Mouse (Mus musculus) forebrain, embryonic 13.5 days (tissue): Measurements from ENCODE around the gene Cdhr1. TPM values are rescaled to one million over a fixed set of nuclear protein-coding genes. Genes with fewer than 3 reads are reported as not detected.

ENCODE experiments used
- ATAC-seq: fragments of 200-750 bp; cut with Nextera tagmentation; 2 replicates; pipeline ENCODE4 v1.8.0; 2017
- H3K27ac ChIP-seq: fragments of 300-500 bp; sonication (generic); 2 replicates; pipeline ENCODE4 v1.5.1; 2015; ENCODE audit warnings: inconsistent platforms, mild to moderate bottlenecking, moderate library complexity
- H3K27me3 ChIP-seq: fragments of 300-500 bp; sonication (generic); 2 replicates; pipeline ENCODE4 v1.6.1; 2015; ENCODE audit warnings: mild to moderate bottlenecking, inconsistent platforms
- H3K36me3 ChIP-seq: fragments of 300-500 bp; sonication (generic); 2 replicates; pipeline ENCODE4 v1.6.1; 2015; ENCODE audit warnings: mild to moderate bottlenecking, inconsistent platforms; ENCODE audit not compliant: poor library complexity, severe bottlenecking
- H3K4me1 ChIP-seq: fragments of 300-500 bp; sonication (generic); 2 replicates; pipeline ENCODE4 v1.6.1; 2015; ENCODE audit warnings: inconsistent platforms
- H3K4me2 ChIP-seq: fragments of 300-500 bp; sonication (generic); 2 replicates; pipeline ENCODE4 v1.6.1; 2015; ENCODE audit warnings: inconsistent platforms, mild to moderate bottlenecking, moderate library complexity
- H3K4me3 ChIP-seq: fragments of 300-500 bp; sonication (generic); 2 replicates; pipeline ENCODE4 v1.5.1; 2015; ENCODE audit warnings: mild to moderate bottlenecking, inconsistent platforms
- H3K9ac ChIP-seq: fragments of 300-500 bp; sonication (generic); 2 replicates; pipeline ENCODE4 v1.6.1; 2015; ENCODE audit warnings: mild to moderate bottlenecking, inconsistent platforms
- H3K9me3 ChIP-seq: fragments of 300-500 bp; sonication (generic); replicated peaks from 2 replicates; pipeline ENCODE4 v1.6.1; 2016; ENCODE audit warnings: inconsistent platforms
- WGBS: fragments of 180-500 bp; shearing (Covaris S2); methylation state at CpG from one replicate; pipeline ENCODE4 v1.1.7; 2015; 5-methylcytosine and 5-hydroxymethylcytosine counted together
- polyA plus RNA-seq: library from polyadenylated mRNA; unstranded; fragments of >200 nt; fragmentation: Nextera tagmentation; extraction: Ambion mirVana; gene quantifications from 2 replicates; pipeline ENCODE4 v1.2.1, GENCODE M21; 2015

Cdhr1 gene
- polyA plus RNA-seq, 1 experiment from 2014 or later: 0.37 TPM

DNA sequence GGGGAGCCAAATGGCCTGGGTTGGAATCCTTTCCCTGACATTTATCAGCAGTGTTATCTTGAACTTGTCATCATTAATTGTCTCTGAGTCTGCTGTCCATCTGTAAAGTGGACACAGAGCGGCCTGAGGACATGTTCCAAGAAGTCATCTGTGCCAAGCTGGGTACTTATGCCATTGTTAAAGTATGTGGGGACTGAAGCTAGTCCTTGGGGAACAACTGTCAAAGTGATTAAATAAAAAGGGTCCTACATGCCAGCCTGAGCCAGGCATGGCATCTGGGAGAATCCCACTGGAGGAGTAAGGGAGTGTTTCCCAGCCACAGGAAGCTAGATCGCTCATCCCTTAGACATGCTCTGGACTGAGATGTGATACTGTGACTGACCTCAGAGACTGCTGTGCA, 12.3 kb upstream of the Cdhr1 start:
- H3K36me3 ChIP-seq: no peaks in the 10 kb centered on the region
- no peak overlapping the region for H3K9ac ChIP-seq
- no peak for ATAC-seq
- H3K27me3 ChIP-seq: no peaks in the 10 kb centered on the region
- no peaks in the 10 kb centered on the region for H3K9me3 ChIP-seq
- H3K4me2 ChIP-seq: no peak overlapping the region
- H3K4me1 ChIP-seq: no peaks in the 10 kb centered on the region
- H3K4me3 ChIP-seq: no peak overlapping the region
- H3K27ac ChIP-seq: no peak overlapping the region
- WGBS: 79% methylated on average over 2 of the region's 2 CpGs

DNA sequence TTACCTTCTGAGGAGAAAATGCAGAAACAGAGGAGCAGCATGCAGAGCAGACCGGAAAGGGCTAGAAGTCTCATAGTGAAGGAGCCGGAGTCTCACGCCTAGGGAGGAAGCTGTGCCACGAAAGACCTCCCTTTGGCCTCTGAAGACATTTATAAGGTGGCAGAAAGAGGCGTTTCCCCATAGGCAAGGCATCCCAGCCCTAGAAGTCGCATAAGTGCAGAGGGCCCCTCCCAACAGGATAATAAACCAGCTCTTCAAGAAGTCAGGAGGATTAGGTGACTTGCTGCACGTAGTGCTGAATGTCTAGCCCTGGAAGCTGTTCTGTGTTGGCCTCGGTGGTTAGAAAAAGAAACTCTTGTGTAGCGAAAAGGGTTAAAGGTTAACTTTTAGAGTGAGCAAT, 11.8 kb upstream of the Cdhr1 start:
- no peaks in the 10 kb centered on the region for H3K9me3 ChIP-seq
- no peaks in the 10 kb centered on the region for H3K36me3 ChIP-seq
- H3K27me3 ChIP-seq: no peaks in the 10 kb centered on the region
- ATAC-seq: no peak
- H3K9ac ChIP-seq: no peak overlapping the region
- no peak overlapping the region for H3K4me3 ChIP-seq
- no peak overlapping the region for H3K4me2 ChIP-seq
- H3K4me1 ChIP-seq: no peaks in the 10 kb centered on the region
- WGBS: 81% methylated on average over 9 of the region's 9 CpGs
- no peak overlapping the region for H3K27ac ChIP-seq

DNA sequence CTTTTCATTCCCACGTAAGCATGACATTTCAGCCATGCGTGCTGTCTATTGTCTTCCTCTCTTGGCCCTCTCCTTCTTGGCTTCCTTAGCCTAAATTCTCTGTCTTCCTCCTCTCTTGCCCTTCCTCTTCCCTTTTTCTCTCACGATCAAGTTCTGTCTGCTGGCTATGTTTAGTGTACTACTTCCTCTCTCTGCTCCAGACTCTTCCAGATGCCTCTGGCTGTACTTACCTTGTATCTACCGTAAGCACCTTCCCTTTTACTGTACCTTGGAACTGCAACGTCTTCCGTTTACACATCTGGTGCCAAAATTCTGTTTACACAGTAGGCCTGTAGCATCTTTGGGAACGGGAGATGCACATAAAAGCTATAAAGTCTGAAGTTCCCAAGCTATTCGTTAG, 11.3 kb upstream of the Cdhr1 start:
- H3K36me3 ChIP-seq: no peaks in the 10 kb centered on the region
- 88% methylated on average over 8 of the region's 8 CpGs for WGBS

DNA sequence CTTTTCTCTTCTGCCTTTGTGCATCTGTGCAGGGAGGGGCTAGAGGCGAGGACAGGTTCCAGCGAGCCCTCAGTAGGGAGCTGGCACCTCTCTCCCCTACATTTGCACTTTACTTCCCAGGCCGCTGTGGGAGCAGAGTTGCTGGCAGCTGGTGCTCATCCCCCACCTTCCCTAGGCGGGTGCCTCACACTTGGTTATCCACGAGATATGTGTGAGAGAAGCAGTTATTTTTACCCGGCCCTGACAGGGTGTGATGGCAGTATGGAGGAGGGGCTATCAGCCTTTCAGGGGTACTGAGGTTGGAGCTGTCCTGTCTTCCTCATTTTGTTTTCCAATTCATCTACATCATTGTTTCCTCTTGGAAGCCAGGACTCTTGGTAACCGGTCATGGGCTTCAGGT, 7.7 kb upstream of the Cdhr1 start:
- H3K4me3 ChIP-seq: no peak overlapping the region
- no peaks in the 10 kb centered on the region for H3K9me3 ChIP-seq
- 0 out of 2 replicates have a peak, but pooled peaks cover 2% of the 10 kb centered on the region for H3K27me3 ChIP-seq
- WGBS: 47% methylated on average over 7 of the region's 7 CpGs
- no peaks in the 10 kb centered on the region for H3K4me1 ChIP-seq
- H3K4me2 ChIP-seq: no peak overlapping the region
- H3K9ac ChIP-seq: no peak overlapping the region
- H3K36me3 ChIP-seq: no peaks in the 10 kb centered on the region
- peak; percentile 33; the same call in 1 of the 2 replicates for ATAC-seq
- no peak overlapping the region for H3K27ac ChIP-seq

More for the DNA sequence above, 11.3 kb upstream of the Cdhr1 start:
- Histone ChIP-seq H3K27me3 (no peaks in the 10 kb centered on the region), H3K9ac (no peak overlapping the region), H3K4me1 (no peaks in the 10 kb centered on the region), H3K4me2 (no peak overlapping the region), H3K9me3 (no peaks in the 10 kb centered on the region), H3K27ac (no peak overlapping the region), H3K4me3 (no peak overlapping the region)
- no peak for ATAC-seq

DNA sequence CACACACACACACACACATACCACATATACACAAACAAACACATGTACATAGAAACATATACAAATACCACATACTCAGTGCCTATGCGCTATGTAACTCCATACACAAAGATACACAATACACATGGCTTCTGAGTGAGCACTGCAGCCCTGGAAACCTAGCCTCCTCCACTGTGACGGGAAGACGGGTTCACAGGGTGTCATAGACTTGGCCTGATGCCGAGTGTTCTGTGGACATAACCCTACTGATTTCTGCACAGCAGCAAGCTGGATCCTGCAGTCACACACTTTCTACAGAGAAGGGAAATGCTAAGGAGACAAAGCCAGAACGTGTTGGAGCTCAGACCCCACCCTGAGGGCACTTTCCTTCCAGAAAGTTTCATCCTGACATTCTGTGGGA, 6.6 kb upstream of the Cdhr1 start:
- no peak for ATAC-seq
- no peaks in the 10 kb centered on the region for H3K9me3 ChIP-seq
- 71% methylated on average over 5 of the region's 5 CpGs for WGBS

DNA sequence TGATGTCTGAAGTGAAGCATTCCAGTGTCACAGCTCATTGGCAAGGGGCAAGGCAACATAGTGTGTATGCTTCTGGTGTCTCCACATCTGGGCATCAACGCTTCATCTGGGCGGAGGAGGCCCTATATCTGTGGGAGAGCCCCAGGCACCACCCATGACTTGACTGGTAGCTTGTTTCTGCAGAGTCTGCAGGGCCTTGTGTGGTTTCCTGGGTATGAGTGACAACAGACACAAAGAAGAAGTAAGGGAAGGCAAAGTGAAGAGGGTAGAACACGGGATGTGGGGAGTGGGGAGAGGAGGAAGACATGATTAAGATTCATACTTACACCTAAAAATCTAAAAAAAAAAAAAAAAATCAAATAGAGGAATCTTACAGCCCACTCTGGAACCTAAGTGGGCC, 4.3 kb upstream of the Cdhr1 start:
- no peak overlapping the region for H3K4me3 ChIP-seq
- H3K4me1 ChIP-seq: peaks cover 9% of the 10 kb centered on the region
- no peak for ATAC-seq
- H3K27ac ChIP-seq: no peak overlapping the region
- H3K4me2 ChIP-seq: no peak overlapping the region
- WGBS: 83% methylated on average over 3 of the region's 3 CpGs
- no peak overlapping the region for H3K9ac ChIP-seq
- no peaks in the 10 kb centered on the region for H3K36me3 ChIP-seq
- H3K27me3 ChIP-seq: peaks cover 25% of the 10 kb centered on the region
- no peaks in the 10 kb centered on the region for H3K9me3 ChIP-seq

More for the DNA sequence above, 6.6 kb upstream of the Cdhr1 start:
- Histone ChIP-seq H3K4me2 (no peak overlapping the region), H3K4me1 (no peaks in the 10 kb centered on the region), H3K9ac (no peak overlapping the region), H3K36me3 (no peaks in the 10 kb centered on the region), H3K27me3 (0 out of 2 replicates have a peak, but pooled peaks cover 9% of the 10 kb centered on the region), H3K4me3 (no peak overlapping the region), H3K27ac (no peak overlapping the region)

DNA sequence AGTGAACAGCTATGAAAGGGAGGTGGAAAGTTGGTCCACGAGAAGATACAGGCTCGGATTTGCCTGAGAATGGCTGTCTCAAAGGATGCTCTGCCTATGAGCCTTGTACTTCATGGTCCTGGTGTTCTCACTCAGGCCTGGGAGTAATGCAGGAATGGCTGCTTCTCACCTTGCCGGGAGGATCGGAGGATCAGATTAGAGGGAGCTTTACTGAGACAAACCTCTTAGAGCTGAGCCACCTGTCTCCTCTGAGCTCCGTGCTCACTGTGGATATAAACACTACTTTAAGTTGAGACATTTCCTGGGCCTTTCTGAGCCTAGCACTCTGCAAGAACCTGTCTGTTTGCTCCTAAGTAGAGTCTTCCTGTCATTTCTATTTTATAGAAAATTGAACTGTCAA, 3.4 kb upstream of the Cdhr1 start:
- 72% methylated on average over 5 of the region's 5 CpGs for WGBS
- ATAC-seq: no peak

DNA sequence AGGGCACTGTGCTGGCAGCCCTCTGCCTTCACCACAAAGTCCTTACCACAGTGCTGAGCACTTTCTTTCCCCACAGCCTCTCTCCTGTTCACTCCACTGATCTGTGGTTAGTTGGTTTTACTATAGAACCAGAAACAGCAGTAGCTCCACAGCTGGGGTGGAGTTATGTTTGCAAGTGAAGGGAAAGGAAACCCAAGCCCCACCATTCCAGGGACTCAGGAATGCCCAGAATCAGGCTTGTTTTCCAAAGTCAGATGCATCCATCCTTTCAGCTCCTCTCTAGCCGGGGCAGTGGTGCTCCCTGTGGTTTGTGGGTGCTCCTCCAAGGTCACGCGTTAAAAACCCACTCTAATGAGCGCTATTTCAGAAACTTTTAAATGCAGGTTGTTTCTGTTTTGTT, 2.6 kb downstream of the Cdhr1 start:
- Histone ChIP-seq H3K27ac (no peak overlapping the region), H3K9me3 (no peaks in the 10 kb centered on the region), H3K4me3 (no peak overlapping the region), H3K36me3 (no peaks in the 10 kb centered on the region), H3K4me2 (no peak overlapping the region), H3K9ac (no peak overlapping the region), H3K4me1 (peaks cover 9% of the 10 kb centered on the region), H3K27me3 (peaks cover 29% of the 10 kb centered on the region)
- no peak for ATAC-seq
- 83% methylated on average over 4 of the region's 4 CpGs for WGBS

More for the DNA sequence above, 3.4 kb upstream of the Cdhr1 start:
- H3K9ac ChIP-seq: no peak overlapping the region
- H3K4me2 ChIP-seq: no peak overlapping the region
- H3K4me3 ChIP-seq: no peak overlapping the region
- no peaks in the 10 kb centered on the region for H3K9me3 ChIP-seq
- H3K4me1 ChIP-seq: peaks cover 9% of the 10 kb centered on the region
- H3K27ac ChIP-seq: no peak overlapping the region
- no peaks in the 10 kb centered on the region for H3K36me3 ChIP-seq
- H3K27me3 ChIP-seq: peaks cover 35% of the 10 kb centered on the region

DNA sequence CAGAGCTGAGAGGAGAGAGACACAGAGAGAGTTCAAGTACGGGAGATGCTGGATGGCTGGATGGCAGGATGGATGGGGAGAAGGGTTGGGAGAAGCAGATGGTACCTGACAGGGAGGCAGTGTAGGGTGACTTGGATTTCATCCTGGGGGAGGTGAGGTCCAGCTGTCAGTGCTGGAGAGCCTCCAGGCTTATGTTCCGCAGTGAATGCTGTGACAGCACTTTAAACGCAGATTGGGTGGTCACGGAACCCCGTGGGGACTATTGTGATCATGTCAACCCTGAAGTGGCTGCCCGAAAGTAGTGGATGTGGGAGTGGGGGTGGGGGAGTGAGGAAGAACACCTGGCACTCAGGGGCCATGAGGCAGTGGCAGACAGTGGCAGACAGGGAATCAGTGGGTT, 3.7 kb downstream of the Cdhr1 start:
- Histone ChIP-seq H3K4me1 (peaks cover 9% of the 10 kb centered on the region), H3K27ac (no peak overlapping the region), H3K27me3 (peaks cover 25% of the 10 kb centered on the region), H3K4me2 (no peak overlapping the region), H3K36me3 (no peaks in the 10 kb centered on the region), H3K9me3 (no peaks in the 10 kb centered on the region), H3K4me3 (no peak overlapping the region), H3K9ac (no peak overlapping the region)
- 69% methylated on average over 6 of the region's 6 CpGs for WGBS
- no peak for ATAC-seq

DNA sequence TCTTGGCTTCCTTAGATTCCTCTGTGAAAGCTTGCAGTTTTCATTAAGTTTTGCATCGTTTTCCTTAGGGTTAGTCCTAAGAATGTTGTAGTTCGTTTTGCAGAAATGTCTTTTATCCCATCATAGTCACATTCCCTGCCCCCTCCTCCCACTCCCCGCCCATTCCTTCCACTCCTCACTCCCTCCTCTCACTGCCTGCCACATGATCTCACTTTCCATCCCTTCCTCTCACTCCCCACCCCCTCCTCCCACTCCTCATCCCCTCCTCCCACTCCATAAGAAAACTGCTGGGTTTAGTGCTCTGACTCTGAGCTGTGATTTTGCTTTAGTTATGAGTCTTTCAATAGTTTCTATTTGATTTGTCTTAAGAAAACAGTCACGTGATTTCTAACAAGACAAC, 14.4 kb downstream of the Cdhr1 start:
- H3K9me3 ChIP-seq: no peaks in the 10 kb centered on the region
- no peak overlapping the region for H3K9ac ChIP-seq
- no peak overlapping the region for H3K4me2 ChIP-seq
- H3K4me1 ChIP-seq: no peaks in the 10 kb centered on the region
- H3K4me3 ChIP-seq: no peak overlapping the region
- H3K27ac ChIP-seq: no peak overlapping the region
- 23% methylated on average over 4 of the region's 4 CpGs for WGBS
- no peak for ATAC-seq
- no peaks in the 10 kb centered on the region for H3K36me3 ChIP-seq
- H3K27me3 ChIP-seq: no peaks in the 10 kb centered on the region

DNA sequence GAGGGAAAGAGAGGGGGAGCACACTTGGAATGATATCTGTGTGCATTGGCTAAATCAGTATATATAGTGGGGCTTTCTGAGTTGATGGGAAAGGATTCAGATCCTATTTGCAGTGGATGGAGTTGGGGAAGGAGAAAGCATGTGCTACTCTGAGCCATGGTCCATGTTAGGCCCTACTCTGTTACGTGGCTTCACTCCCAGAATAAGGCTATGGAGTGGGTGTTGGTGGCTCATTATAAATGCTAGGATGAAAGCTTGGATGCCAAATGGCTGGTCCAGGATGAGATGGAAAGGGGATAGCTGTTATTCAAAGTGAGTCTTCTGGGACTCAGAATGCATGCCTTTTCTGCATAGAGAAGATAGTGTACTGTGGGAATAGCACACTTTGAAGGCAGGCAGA, 17.4 kb downstream of the Cdhr1 start:
- no peaks in the 10 kb centered on the region for H3K36me3 ChIP-seq
- no peaks in the 10 kb centered on the region for H3K4me1 ChIP-seq
- WGBS: 83% methylated on average over 1 of the region's 1 CpGs
- H3K4me3 ChIP-seq: no peak overlapping the region
- no peak overlapping the region for H3K9ac ChIP-seq
- no peak overlapping the region for H3K4me2 ChIP-seq
- no peaks in the 10 kb centered on the region for H3K27me3 ChIP-seq
- no peak overlapping the region for H3K27ac ChIP-seq
- no peaks in the 10 kb centered on the region for H3K9me3 ChIP-seq
- ATAC-seq: no peak

DNA sequence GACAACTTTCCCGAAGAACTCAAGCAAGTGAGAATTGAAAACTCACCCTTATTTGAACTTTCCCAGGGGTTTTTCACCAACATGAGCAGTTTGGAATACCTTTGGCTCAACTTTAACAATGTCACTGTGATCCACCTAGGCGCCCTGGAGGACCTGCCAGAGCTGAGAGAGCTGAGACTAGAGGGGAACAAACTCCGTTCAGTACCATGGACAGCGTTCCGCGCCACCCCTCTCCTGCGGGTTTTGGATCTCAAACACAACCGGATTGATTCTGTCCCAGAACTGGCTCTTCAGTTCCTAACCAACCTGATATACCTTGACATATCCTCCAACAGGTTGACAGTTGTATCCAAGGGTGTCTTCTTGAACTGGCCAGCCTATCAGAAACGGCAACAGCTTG, 29.6 kb downstream of the Cdhr1 start:
- Histone ChIP-seq H3K36me3 (no peaks in the 10 kb centered on the region), H3K4me1 (no peaks in the 10 kb centered on the region), H3K4me3 (no peak overlapping the region), H3K9me3 (no peaks in the 10 kb centered on the region), H3K9ac (no peak overlapping the region), H3K27me3 (no peaks in the 10 kb centered on the region), H3K4me2 (no peak overlapping the region), H3K27ac (no peak overlapping the region)
- WGBS: 20% methylated on average over 9 of the region's 9 CpGs
- no peak for ATAC-seq

DNA sequence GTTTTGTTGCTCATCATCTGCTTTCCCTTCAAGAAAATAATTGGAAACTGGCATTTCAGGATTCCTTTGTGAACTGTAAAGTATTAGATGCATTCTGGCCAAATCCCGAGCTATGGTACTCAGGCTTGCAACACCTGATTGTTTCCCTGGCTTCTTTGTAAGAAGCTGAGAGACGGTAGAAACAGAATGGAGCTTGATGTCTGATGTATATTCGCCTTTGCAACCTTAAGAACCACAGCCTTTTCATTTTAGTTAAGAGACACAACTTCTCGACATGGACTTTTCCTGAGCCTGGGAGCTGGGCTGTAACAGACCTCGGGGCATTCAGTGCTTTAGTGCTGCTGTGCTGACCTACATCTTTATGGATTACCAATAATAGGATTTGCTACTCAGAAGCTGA, 30.5 kb downstream of the Cdhr1 start, which contains the start of gene Lrit2:
Gene Lrit2 (plus strand): TSS at position 301 of the 400 bp plus-strand sequence.
- no peaks in the 10 kb centered on the region for H3K9me3 ChIP-seq
- no peak within 1 kb of the TSS for H3K9ac ChIP-seq
- 77% methylated on average over 5 of the region's 5 CpGs for WGBS
- H3K4me1 ChIP-seq: no peaks in the 10 kb centered on the region
- H3K4me3 ChIP-seq: no peak within 1 kb of the TSS
- H3K36me3 ChIP-seq: no peaks in the 10 kb centered on the region
- H3K27ac ChIP-seq: no peak within 1 kb of the TSS
- no peaks in the 10 kb centered on the region for H3K27me3 ChIP-seq
- no peak within 1 kb of the TSS for H3K4me2 ChIP-seq
- no peak for ATAC-seq
